Mouse (Mus musculus) liver, adult (tissue): ENCODE measurements at regions not wholly inside any gene's neighbourhood (a gene's known extent, or its start where the extent isn't known, plus 50 kb on each side); places are given as distances from the start of the nearest gene placed in this dataset.

ENCODE experiments used
- GATA4 ChIP-seq: IDR thresholded peaks from 2 replicates; pipeline ENCODE4 v1.6.1; 2014; ENCODE audit warnings: mild to moderate bottlenecking, low read length; ENCODE audit not compliant: insufficient replicate concordance

- no peak for TF ChIP-seq GATA4
Measured at GRCm38 (mm10) chr10:45873805-45874780, 296.5 kb downstream of the Hace1 start.

- no peak for TF ChIP-seq GATA4
Measured at GRCm38 (mm10) chr10:45883745-45884144, 306.1 kb downstream of the Hace1 start.

- no peak for TF ChIP-seq GATA4
Measured at GRCm38 (mm10) chr10:45886636-45887035, 309.0 kb downstream of the Hace1 start.

- TF ChIP-seq GATA4 = no peak
Measured at GRCm38 (mm10) chr10:45888835-45889234, 311.2 kb downstream of the Hace1 start.

GRCm38 (mm10) chr10:45889381-45889951 is 311.8 kb downstream of the Hace1 start:
- no peak for TF ChIP-seq GATA4

GRCm38 (mm10) chr10:45890088-45890626 is 312.5 kb downstream of the Hace1 start:
- TF ChIP-seq GATA4 = no peak

DNA sequence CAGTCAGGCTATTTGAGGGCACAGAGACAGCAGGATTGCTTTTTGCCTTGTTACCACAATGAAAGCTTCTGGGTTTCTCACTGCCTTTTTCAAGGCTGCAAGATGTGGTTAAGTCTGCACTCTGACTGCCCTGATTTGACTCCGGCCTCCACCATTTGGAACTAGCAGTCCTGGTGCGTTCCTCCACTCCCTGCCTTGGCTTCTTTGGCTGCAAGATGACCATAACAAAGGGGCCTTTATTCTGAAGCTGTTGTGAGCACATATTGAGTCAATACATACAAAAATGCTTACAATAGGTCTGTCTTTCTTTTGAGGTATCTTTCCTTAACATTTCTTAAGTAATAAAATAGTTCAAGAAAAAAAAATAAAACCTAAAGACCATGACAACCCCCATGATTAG is 314.8 kb downstream of the Hace1 start:
- TF ChIP-seq GATA4 = no peak

DNA sequence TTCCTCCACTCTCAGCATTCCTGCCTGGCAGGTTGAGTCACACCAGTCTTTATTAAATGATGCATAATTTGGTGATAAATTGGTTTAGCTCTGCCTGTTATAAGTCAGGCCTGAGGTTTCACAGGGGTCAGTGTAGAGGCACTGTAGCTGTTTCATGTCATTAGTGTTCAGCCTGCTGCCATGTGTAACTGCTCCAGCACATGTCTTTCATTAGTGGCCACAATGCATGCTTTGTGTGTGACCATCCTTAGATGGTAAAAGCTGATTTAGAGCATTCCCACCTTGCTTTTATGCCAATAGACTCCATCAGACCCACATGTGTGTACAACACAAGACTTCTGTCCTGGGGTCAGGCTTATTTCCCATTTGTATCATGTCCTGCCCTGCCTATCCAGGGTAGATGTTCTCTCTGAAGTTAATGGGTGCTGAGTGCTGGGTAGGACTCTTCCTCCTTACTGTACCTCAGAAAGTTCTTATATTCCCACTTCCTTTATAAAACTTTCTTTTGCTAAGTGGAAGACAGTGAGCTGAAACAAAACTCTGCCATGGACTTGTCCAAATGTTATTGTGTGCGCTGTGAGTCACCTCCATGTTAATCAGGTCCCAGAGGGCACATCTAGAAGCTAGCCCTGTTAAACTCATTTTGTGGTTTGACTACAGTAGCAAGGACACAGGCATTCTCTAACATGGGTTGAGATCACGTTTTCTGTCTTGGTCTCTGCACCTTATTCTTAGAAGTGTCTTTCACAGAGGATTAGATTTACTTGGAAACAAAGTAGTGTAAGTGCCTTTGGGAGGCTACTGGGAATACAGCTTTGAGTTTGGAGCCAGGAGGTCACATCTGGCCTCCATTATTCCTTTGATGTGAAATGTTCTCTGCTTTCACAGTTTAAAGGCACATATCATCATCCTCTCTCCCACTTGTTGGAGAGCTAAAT is 316.5 kb downstream of the Hace1 start:
- no peak for TF ChIP-seq GATA4

DNA sequence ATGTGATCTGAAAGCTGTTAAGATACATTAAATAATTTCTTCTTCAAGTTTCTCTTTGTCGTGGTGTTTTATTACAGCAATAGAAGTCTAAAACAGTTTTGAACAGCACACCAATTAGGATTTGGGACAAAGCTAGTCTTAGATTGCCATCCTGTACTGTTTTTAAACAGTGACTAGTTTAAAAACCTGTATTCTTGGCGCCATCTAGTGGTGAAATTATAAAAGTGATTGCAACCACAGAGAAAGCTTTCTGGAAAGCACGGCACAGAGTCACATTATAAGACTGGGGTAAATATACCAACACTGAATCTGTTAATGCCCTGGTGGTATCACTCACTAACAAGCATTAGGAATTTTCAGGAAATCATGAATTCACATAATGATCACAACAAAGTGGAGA is 339.3 kb downstream of the Hace1 start:
- TF ChIP-seq GATA4 = no peak

- no peak for TF ChIP-seq GATA4
Measured at GRCm38 (mm10) chr10:45925746-45926145, 348.1 kb downstream of the Hace1 start.

DNA sequence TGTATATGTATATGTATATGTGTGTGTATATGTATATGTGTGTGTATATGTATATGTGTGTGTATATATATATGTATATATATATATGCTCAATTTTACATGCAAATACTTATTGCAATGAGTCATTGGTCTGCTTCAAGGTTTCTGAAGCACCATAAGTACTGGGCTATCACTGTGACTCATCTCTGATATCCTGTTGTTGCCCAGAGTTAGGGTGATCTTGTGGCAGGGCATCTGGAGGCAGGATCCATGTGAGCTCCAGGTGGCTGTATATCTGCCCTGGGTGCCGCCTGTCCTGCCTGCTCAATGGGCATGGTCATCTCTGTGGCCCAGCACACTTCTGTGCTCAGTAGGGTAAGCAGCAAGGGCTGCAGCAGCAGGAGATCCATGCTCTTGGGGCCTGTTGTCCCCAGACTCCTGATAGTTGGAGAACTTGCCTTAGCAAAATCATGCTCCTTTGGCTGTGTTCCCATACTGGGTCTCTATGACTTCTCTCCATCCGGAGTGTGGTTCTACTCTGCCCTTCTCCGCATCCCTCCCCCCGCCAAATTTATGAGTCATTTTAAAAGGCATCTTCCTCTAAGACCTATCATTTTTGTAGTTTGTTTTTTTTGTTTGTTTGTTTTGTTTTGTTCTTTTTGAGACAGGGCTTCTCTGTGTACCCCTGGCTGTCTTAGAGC is 356.1 kb downstream of the Hace1 start:
- no peak for TF ChIP-seq GATA4

DNA sequence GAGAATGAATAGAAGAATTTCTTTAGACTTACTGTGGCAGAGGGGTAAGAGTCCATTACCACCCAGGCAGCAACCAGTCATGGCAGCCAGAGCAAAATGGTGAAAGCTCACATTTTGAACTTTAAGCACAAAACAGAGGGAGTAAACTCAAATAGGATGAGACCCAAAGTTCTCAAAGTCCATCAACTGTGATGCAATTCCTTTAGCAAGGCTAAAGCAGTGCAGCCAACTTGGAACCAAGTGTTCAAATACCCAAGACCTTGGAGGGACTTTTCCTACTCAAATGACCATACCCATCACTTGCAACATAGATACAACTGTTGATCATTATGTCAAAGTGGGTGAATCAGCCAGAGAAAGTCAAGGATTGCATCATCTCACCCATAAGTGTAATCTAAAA is 380.1 kb downstream of the Hace1 start:
- TF ChIP-seq GATA4 = no peak

- TF ChIP-seq GATA4 = no peak
Measured at GRCm38 (mm10) chr10:45972240-45972639, 394.6 kb downstream of the Hace1 start.

- TF ChIP-seq GATA4 = no peak
Measured at GRCm38 (mm10) chr10:45982731-45983274, 405.2 kb downstream of the Hace1 start.
